Mouse (Mus musculus) myocyte (in vitro differentiated cells): ENCODE measurements around the gene Btk.

ENCODE experiments used
- POLR2A ChIP-seq: IDR thresholded peaks from one replicate; pipeline ENCODE4 v1.6.1; 2011; ENCODE audit warnings: low read depth, mild to moderate bottlenecking, control low read depth, moderate library complexity; ENCODE audit not compliant: insufficient read length
- TCF3 ChIP-seq: IDR thresholded peaks from one replicate; pipeline ENCODE4 v1.6.1; 2011; ENCODE audit warnings: low read depth, control low read depth; ENCODE audit not compliant: insufficient read length

- no peak for TF ChIP-seq POLR2A
- no peak for TF ChIP-seq TCF3
Measured at GRCm38 (mm10) chrX:134582270-134582669, 1.1 kb downstream of the Btk start.
